Mouse (Mus musculus): ENCODE results near the gene Cd101. TPM values are rescaled to one million over a fixed set of nuclear protein-coding genes. Genes with fewer than 3 reads are reported as not detected.

Cd101 gene
- total RNA-seq, 4 experiments from 2014 or later, result 0.12 to 0.31 (median 0.22) TPM

Other genes starting within 250 kb of the Cd101 start
- gene Vtcn1, start 204.1 kb downstream of the Cd101 start, total RNA-seq (2022), result under 1 TPM; 0.22 to 0.75 (median 0.38) TPM
- gene Trim45, start 107.4 kb downstream of the Cd101 start, total RNA-seq (2022), result 10 to 100 TPM; 10.1 to 13.1 (median 10.8) TPM
- gene Ttf2, start 59.9 kb downstream of the Cd101 start, total RNA-seq (2022), result 1 to 10 TPM; 2.1 to 2.8 (median 2.5) TPM
- gene Ptgfrn, start 80.7 kb upstream of the Cd101 start, total RNA-seq (2022), result 10 to 100 TPM; 17.2 to 21.1 (median 19.8) TPM